Mouse (Mus musculus) liver, postnatal 0 days (tissue): ENCODE results near the gene Kif3a. TPM values are rescaled to one million over a fixed set of nuclear protein-coding genes. Genes with fewer than 3 reads are reported as not detected.

ENCODE experiments used
- ATAC-seq: fragments of 200-750 bp; cut with Nextera tagmentation; 2 replicates; pipeline ENCODE4 v1.8.0; 2017; ENCODE audit warnings: mild to moderate bottlenecking, moderate library complexity
- DNase-seq: peaks from one replicate; pipeline ENCODE4 v3.0.0-alpha.2; 2016
- H3K27ac ChIP-seq: fragments of 300-500 bp; sonication (generic); 2 replicates; pipeline ENCODE4 v1.5.1; 2014; ENCODE audit warnings: antibody characterized with exemption, moderate library complexity, mild to moderate bottlenecking, low read depth
- H3K27me3 ChIP-seq: fragments of 300-500 bp; sonication (generic); 2 replicates; pipeline ENCODE4 v1.6.1; 2014; ENCODE audit warnings: low read length, control low read depth, mixed read lengths; ENCODE audit not compliant: insufficient read depth
- H3K36me3 ChIP-seq: fragments of 300-500 bp; sonication (generic); replicated peaks from 2 replicates; pipeline ENCODE4 v1.6.1; 2014; ENCODE audit warnings: mild to moderate bottlenecking, control low read depth, low read length, moderate library complexity, mixed read lengths; ENCODE audit not compliant: insufficient read depth
- H3K4me1 ChIP-seq: fragments of 300-500 bp; sonication (generic); 2 replicates; pipeline ENCODE4 v1.6.1; 2014; ENCODE audit warnings: antibody characterized with exemption, mild to moderate bottlenecking, control low read depth; ENCODE audit not compliant: insufficient read depth
- H3K4me2 ChIP-seq: fragments of 300-500 bp; sonication (generic); 2 replicates; pipeline ENCODE4 v1.6.1; 2014; ENCODE audit warnings: low read depth, mild to moderate bottlenecking, low read length, moderate library complexity, mixed read lengths
- H3K4me3 ChIP-seq: fragments of 300-500 bp; sonication (generic); 2 replicates; pipeline ENCODE4 v1.5.1; 2014; ENCODE audit warnings: low read depth, low read length
- H3K9ac ChIP-seq: fragments of 300-500 bp; sonication (generic); replicated peaks from 2 replicates; pipeline ENCODE4 v1.6.1; 2014; ENCODE audit warnings: mild to moderate bottlenecking, moderate library complexity
- H3K9me3 ChIP-seq: fragments of 300-500 bp; sonication (generic); 2 replicates; pipeline ENCODE4 v1.6.1; 2016; ENCODE audit warnings: mild to moderate bottlenecking, control low read depth, low read length, mixed read lengths
- CTCF ChIP-seq: sonication (generic); IDR thresholded peaks from 2 replicates; pipeline ENCODE4 v1.5.1; 2016; ENCODE audit warnings: antibody characterized with exemption, low read depth
- EP300 ChIP-seq: IDR thresholded peaks from 2 replicates; pipeline ENCODE4 v1.6.1; 2016; ENCODE audit warnings: antibody characterized with exemption, low read depth, mild to moderate bottlenecking
- WGBS: fragments of 180-500 bp; shearing (Covaris S2); extraction: QIAGEN DNeasy Blood & Tissue Kit; methylation state at CpG from one replicate; pipeline ENCODE4 v1.1.7; 2014; ENCODE audit not compliant: insufficient replicate concordance; 5-methylcytosine and 5-hydroxymethylcytosine counted together
- polyA plus RNA-seq: library from polyadenylated mRNA; unstranded; fragments of >200 nt; fragmentation: Nextera tagmentation; extraction: Ambion mirVana; gene quantifications from 2 replicates; pipeline ENCODE4 v1.2.1, GENCODE M21; 2015

Gene Kif3a
- polyA plus RNA-seq, 1 experiment from 2014 or later: 5.3 TPM

DNA sequence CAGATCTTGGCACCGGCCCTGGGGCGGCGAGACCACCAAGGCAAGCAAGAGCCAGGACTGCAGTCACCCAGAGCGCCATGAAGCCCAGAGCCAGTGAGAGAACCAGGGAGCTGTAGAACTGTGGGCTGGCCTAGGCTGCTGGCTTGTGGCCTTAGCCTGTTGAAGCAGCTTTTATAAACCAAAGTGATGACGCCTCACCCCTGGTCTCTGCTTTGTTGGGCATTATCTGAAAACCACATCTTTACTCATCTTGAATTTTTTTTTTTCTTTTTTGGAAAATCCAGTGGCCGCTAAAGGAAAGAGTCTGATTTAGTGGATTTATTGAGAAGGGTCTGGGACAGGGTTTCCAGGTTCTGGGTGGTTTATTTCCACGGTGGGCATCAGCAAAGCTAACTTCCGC is 67.4 kb downstream of the Kif3a start, which contains the start of gene Il13:
Il13 (minus strand) TSS at position 147 of the 400 bp plus-strand sequence.
- DNase-seq: no peak
- peaks cover 22% of the 10 kb centered on the region; the same call in 1 of the 2 replicates for H3K27me3 ChIP-seq
- H3K27ac ChIP-seq: no peak within 1 kb of the TSS
- TF ChIP-seq CTCF: no peak
- TF ChIP-seq EP300: no peak
- no peak within 1 kb of the TSS for H3K4me2 ChIP-seq
- H3K36me3 ChIP-seq: no peaks in the 10 kb centered on the region
- WGBS: 87% methylated on average over 8 of the region's 8 CpGs
- no peak for ATAC-seq
- H3K9ac ChIP-seq: no peak within 1 kb of the TSS
- H3K9me3 ChIP-seq: no peaks in the 10 kb centered on the region
- H3K4me1 ChIP-seq: peaks cover 6% of the 10 kb centered on the region
- no peak within 1 kb of the TSS for H3K4me3 ChIP-seq

DNA sequence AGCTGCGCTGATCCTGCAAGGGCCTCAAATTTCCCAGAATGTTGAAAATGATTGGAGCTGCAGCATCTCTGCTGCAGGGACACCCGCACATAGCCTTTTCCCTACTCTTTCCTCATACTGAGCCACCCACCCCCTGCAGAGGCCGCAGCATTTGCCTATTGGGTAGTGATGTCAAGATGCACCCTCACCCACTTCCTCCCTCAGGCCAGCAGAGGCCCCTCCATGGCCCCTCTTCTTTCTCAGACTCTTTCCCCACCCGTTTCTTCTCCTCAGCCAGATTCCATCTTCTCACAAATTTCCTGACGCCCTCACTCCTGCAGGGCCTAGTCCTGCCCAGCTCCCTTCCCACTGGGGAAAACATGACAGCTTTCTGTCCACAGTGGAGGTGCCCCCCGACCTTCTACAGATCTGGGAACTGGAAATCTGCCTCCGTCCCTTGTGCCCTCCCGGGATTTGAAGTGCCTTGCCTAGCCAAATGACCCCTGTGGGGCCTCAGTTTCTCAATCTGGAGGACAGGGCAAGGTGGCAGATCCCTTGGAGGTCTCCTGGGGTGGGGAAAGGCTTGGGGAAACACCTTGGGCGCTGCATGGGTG is 68.5 kb downstream of the Kif3a start:
- DNase-seq (no peak), ATAC-seq (no peak)
- Histone ChIP-seq H3K4me2 (peak overlapping the region; percentile 62), H3K36me3 (no peaks in the 10 kb centered on the region), H3K4me3 (peak overlapping the region; percentile 21), H3K4me1 (peaks cover 6% of the 10 kb centered on the region), H3K9ac (no peak overlapping the region), H3K9me3 (no peaks in the 10 kb centered on the region), H3K27me3 (peaks cover 22% of the 10 kb centered on the region; the same call in 1 of the 2 replicates), H3K27ac (no peak overlapping the region)
- WGBS: 40% methylated on average over 9 of the region's 9 CpGs
- TF ChIP-seq EP300: no peak
- TF ChIP-seq CTCF: no peak

DNA sequence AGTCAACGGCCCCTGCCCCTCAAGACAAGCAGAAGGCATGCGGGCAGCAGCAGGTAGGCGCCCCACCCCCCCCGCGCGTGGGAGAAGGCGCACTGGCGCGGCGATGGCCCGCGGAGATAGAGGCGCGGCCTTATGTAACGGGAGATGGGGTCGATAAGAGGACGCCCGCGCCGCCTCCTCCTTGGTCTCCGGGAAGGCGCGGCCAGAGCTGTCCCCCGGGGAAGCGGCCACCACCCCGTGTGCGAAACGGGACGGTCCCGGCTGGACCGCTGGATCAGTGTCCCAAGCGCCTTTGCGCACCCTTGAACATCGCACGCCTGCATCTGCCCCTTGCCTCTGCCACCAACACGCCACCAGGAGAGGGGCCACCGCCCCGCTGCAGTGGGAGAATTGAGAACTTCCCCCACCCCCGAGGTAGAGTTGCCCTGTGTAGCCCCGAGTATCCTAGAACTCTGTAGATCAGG is 69.0 kb downstream of the Kif3a start:
- Histone ChIP-seq H3K9me3 (no peaks in the 10 kb centered on the region), H3K27me3 (peaks cover 22% of the 10 kb centered on the region; the same call in 1 of the 2 replicates), H3K4me2 (peak overlapping the region; percentile 62), H3K4me1 (peaks cover 6% of the 10 kb centered on the region), H3K4me3 (peak overlapping the region; percentile 21), H3K9ac (no peak overlapping the region), H3K36me3 (no peaks in the 10 kb centered on the region), H3K27ac (no peak overlapping the region)
- no peak for TF ChIP-seq CTCF
- TF ChIP-seq EP300: no peak
- no peak for ATAC-seq
- DNase-seq: peak; percentile 21
- WGBS: 2% methylated on average over 27 of the region's 40 CpGs

DNA sequence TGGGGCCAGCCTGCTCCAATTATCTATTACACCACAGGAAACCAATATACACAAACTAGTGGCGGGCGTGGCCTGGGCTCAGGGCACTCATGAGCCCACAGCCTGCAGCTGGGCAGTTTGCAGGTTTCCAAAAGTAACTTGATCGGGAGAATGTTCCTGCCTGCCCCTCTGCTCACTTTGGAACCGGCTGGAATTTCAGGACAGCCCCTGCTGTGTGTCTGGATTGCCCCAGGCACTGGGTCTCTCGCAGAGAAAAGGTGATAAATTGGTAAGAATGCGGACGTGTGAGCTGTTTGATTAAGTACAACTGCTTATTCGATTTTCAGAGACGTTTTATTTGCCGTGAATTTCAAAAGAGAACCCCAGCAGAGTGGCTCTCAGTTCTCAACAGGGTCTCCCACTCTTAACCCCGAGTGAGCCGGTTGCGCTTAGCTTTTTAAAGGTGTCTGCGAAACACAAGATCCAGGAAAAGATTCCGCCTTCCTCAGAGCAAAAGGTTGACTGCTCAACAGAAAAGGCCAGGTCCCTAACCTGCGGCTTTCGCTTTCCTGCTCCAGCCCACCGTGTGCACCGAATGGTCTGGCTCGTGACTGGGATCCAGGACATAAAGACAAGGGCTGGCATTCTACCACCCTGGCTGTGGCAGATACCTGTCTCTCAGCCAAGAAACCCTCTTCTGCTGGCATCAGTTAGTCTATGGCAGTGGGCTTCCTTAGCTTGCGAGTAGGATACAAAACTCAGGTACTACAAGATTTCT is 70.0 kb downstream of the Kif3a start:
- H3K36me3 ChIP-seq: no peaks in the 10 kb centered on the region
- no peak for DNase-seq
- no peak overlapping the region for H3K9ac ChIP-seq
- no peak overlapping the region for H3K4me2 ChIP-seq
- no peak overlapping the region for H3K4me3 ChIP-seq
- H3K27ac ChIP-seq: no peak overlapping the region
- peaks cover 22% of the 10 kb centered on the region; the same call in 1 of the 2 replicates for H3K27me3 ChIP-seq
- H3K4me1 ChIP-seq: peaks cover 6% of the 10 kb centered on the region
- 40% methylated on average over 21 of the region's 21 CpGs for WGBS
- no peaks in the 10 kb centered on the region for H3K9me3 ChIP-seq
- TF ChIP-seq EP300: no peak
- TF ChIP-seq CTCF: no peak
- ATAC-seq: no peak

DNA sequence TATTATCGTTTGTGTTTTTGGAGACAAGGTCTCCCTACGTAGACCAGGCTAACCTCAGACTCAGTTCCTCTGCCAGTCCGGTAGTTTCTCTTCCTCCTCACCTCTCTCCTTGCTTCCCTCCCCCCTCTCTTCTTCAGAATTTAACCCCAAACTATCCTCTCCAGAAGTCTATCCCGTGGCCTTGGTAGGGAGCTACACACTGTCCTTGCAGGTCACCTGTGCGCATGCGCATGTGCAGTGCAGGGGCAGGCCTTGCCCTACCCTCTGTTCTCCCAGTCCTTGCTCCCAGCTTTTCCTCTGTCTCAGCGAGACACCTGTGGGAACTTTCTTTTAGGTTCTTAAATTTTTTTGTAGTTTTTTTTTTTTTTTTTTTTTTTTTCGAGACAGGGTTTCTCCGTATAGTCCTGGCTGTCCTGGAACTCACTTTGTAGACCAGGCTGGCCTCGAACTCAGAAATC is 70.7 kb downstream of the Kif3a start:
- Histone ChIP-seq H3K4me2 (no peak overlapping the region), H3K27me3 (peaks cover 22% of the 10 kb centered on the region; the same call in 1 of the 2 replicates), H3K9me3 (no peaks in the 10 kb centered on the region), H3K27ac (no peak overlapping the region), H3K4me1 (peaks cover 6% of the 10 kb centered on the region), H3K9ac (no peak overlapping the region), H3K4me3 (no peak overlapping the region), H3K36me3 (no peaks in the 10 kb centered on the region)
- DNase-seq (no peak), ATAC-seq (no peak)
- no peak for TF ChIP-seq EP300
- TF ChIP-seq CTCF: no peak
- WGBS: 67% methylated on average over 10 of the region's 10 CpGs

DNA sequence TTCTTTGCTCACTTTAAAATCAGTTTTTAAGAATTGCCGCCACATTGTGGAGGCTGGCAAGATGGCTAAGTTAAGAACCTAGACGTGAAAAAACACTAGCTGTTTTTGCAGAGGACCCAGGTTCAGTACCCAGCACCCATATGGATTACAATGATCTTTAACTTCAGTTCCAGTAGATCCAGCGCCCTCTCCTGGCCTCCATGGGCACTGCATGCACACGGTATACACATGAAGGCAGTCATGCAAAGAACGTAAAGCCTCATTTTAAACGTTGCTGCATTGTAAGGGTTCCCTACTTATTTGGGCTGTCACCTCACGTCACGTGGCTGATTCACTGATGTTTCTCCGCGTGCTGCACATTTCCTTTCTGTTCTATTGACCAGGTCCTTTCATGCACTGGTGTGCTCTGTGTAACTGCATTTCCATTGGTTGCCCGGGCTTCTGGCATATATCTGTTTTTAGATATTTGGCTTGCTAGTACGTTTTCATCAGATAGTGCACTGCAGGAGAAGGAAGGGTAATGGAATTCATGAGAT is 75.6 kb downstream of the Kif3a start:
- no peaks in the 10 kb centered on the region for H3K4me1 ChIP-seq
- no peak overlapping the region for H3K27ac ChIP-seq
- WGBS: 67% methylated on average over 12 of the region's 12 CpGs
- no peak overlapping the region for H3K9ac ChIP-seq
- H3K9me3 ChIP-seq: no peaks in the 10 kb centered on the region
- peaks cover 1% of the 10 kb centered on the region; the same call in 1 of the 2 replicates for H3K27me3 ChIP-seq
- TF ChIP-seq CTCF: peak; percentile 50
- no peak for TF ChIP-seq EP300
- no peak overlapping the region for H3K4me3 ChIP-seq
- DNase-seq (no peak), ATAC-seq (no peak)
- no peak overlapping the region for H3K4me2 ChIP-seq
- no peaks in the 10 kb centered on the region for H3K36me3 ChIP-seq
